Mouse (Mus musculus) spleen, postnatal 4 days (tissue): ENCODE data around the gene Nrarp.

Experiments
- DNase-seq, 2 experiments: peaks; one replicate each; pipeline ENCODE4 v3.0.0; 2022; ENCODE audit warnings: low spot score in 2 of 2

Nrarp gene

DNA sequence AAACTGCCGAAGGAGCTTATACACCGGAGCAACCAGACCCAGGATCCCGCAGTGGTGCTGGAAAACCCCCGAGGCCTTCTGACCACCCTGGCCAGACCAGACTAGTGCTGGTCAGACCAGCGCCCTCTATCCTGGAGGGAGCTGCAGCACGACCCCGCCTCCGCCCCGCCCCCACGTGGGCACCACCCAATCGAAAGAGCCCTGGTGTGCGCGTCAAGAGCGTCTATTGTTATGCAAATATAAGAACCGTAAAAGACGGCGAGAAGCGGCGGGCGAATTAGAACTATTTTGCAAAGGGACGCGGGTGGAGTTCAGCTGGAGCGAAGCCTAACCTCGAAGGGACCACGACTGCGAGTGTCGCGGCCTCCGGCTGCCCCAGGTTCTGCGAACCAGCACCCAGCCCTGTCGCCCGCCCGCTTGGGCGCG, at the start of gene Nrarp:
Nrarp (plus strand) TSS at position 281 of the 426 bp plus-strand sequence.
- DNase-seq = peak; percentile 91 to 95

DNA sequence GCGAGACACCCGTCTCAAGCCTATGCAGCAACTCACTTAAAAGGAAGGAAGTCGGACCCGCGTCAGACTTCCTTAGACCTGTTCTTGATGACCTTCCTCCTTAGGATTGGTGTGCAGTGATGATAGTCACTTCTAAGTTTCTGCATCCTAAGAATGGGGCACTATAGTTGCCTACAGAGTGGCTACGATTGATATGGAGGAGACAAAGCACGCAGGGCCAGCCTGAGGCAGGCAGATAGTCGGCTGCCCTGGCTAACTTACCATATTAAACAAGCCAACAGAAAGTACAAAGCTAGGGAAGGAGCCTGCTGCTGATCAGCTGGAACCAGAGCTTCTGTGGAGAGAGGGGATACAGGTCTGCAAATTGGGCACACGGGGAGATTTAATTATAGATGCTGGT, 49.0 kb upstream of the Nrarp start:
- DNase-seq = no peak

DNA sequence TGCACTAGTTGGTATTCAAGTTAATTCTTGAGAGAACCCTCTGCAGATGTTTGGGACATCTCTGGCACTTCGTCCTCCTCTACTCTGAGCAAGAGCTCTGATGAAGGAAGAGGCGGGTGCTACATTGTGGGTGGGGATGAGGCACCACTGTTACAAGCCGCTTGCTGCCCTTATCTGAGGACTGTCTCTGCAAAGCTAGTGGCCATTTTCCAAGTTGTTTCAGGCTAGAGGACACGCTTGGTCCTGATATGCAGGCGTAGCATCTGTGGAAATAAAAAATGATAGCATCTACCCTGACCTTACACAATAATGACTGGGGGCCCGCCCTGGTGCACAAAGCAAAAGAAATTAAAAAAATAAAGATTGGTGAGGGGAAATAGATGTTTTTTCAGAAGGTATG, 42.7 kb upstream of the Nrarp start:
- DNase-seq = no peak

DNA sequence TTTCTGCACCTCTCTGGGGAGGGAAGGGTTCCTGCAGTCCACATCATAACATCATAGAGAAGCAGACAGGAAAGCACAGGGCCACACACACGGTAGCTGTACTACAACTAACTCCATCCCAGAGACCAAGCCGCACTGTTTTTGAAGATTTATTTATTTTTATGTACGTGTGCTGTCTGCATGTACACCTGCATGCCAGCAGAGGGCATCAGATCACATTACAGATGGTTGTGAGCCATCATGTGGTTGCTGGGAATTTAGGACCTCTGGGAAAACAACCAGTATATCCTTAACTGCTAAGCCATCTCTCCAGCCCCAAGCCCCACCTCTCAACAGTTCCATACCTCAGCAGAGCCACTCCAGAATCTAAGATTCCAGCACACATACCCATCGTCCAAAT, 39.4 kb upstream of the Nrarp start:
- no peak for DNase-seq

DNA sequence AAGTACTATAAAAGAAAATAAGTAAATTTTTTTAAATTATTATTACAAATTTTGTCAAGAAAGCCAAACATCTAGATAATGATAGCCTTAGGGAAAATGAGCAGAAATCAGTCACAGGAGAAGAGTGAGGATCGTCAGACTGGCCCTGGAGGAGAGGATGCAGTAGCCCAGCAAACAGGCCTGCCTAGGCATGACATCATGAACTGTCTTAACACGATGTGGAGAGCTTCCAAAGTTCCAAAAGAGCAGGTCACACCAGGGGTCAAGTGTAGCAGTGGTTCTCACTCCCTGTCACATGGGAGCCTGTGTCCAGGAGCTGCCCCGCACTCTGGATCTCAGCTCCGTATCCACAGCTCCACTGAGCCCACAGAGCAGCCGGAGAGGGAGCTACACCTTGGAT, 38.6 kb upstream of the Nrarp start:
- no peak for DNase-seq

DNA sequence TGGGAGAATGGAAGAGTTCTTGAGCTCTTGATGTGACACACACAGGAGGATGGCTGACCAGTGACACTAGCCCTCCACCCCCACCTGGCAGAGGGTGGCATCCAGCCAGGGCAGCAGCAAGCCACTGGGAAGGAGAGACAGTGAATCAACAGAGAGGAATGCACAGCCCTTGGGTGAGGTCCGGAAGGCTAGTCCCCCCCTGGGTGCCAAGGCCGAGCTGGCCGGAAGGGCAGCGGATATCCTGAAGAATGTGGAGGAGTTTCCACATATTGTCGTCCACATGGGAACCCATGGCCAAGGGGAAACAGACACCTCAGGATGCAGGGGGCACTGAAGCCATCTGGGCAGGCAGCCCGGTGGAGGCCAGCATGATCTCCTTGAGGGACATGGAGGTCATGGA, 35.2 kb upstream of the Nrarp start:
- no peak for DNase-seq

DNA sequence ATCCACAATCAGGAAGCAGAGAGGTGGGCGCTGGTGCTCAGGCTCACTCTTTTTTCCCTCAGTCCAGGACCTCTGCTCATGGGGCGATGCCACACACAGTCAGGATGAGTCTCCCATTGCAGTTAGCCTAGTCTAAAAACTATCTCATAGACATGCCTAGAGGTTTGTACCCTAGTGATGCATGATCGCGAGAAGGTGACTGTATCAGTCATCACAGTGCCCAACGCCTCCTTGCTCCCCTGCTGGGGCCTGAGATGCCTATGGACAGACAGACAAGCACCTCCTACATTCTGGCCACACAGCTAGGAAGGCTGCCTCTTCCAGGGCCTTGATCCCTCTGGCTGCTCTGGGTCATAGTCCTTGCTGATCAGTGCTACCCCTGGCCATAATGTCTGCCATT, 33.2 kb upstream of the Nrarp start:
- DNase-seq = no peak

DNA sequence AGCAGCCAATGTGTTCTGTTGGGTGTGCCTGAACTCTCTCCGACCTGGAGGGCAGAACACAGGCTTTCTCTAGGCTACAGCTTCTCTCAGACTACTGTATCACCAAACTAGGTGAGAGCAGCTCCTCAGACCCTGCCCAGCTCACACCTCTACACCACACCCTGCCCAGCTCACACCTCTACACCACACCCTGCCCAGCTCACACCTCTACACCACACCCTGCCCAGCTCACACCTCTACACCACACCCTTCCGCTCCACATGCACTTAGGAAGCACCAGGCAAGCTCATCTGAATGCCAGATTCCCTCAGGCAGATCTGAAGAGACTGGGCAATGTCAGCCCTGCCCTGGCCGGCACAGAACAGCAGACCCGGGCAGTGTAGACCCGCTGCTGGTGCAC, 32.7 kb upstream of the Nrarp start:
- no peak for DNase-seq

DNA sequence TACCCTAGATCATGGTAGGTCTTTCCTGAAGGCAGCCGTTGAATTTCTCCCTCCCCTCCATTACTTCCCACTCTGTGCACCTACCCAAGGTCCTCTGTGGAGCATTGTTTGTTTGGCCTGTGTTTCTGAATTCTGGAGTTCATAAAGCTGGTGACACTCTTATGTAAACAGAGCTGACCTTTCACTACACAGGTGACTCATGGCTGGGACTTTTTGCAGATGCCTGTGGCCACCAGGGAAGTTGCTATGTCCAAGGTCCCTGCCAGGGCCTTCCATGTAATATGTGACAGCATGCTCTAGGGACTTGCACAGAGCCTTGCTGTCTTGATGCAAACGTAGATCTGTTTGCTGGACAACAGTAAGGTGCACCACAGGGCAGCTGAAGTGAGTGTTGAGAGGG, 30.9 kb upstream of the Nrarp start:
- no peak for DNase-seq

DNA sequence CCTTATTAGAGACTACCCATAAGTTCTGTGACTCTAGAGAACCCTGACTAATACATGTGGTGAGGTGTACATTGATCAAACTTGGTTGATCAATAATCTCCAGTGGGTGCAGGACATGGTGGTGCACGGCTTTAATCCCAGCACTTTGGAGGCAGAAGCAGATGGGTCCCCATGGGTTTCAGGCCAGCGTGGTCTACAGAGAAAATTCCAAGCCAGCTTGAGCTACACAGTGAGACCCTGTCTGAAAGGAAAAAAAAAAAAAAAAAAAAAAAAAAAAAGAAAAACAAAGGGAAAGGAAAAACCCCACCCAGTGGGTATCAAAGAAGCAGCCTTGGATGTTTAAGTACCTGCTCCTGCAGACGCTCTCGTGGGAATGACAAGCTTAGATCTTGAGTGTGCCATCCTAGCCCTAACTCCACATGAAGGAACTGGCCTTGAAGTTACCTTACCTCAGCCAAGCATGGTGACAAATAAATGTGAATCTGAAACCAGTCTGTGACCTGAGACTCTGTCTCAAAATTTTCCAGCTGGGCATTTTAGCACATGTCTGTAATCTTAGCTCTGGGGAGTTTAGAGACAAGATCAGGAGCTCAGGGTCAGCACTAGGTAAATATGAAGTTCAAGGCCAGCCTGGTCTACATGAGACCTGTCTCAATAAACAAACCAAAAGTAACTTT, 29.1 kb upstream of the Nrarp start:
- DNase-seq = no peak

DNA sequence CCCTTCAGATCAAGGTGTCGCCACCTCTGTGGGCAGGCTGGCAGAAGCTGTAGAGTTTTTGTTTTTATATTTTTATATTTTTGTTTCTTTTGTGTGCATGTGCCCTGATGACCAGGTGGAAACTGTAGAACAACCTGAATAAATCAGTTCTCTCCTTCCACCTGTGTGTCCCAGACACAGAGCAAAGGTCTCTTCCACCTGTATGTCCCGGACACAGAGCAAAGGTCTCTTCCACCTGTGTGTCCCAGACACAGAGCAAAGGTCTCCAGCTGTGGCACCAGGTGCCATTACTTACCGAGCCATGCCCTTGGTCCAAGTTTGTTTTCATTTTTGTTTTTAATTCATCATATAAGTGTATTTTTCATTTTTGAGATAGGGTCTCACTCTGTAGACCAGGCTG, 24.4 kb upstream of the Nrarp start:
- no peak for DNase-seq

DNA sequence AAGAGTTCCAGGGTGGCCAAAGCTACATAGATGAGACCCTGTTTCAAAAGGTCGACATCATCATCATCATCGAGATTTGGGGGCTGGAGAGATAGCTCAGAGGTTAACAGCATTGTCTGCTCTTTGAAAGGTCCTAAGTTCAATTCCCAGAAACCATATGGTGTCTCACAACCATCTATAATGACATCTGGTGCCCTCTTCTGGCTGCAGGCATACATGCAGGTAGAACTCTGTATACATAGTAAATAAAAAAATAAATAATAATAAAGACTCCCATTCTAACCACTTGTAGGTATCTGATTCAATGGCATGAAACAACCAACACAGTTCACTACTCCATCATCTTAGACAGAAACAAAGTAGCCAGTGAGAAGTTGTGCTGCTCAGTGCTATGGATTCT, 23.6 kb upstream of the Nrarp start:
- no peak for DNase-seq

DNA sequence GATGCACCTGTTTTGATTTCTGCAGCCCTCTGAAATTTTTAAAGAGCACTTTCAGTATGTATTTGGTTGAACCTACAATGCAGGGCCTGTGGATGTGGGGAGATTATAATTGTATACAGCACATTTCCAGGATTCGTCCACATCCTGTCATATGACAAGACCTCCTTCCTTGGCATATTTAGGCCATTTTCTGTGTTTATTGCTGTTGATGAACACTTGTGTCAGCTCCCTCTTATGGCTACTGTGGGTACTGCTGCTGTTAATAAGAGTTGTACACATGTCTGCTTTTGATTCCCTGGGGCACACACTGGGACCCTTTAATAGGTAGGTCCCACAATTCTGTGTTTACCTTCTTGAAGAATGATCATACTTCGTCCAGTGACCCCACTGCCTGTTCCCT, 22.9 kb upstream of the Nrarp start:
- peak; percentile 57 to 74 for DNase-seq

DNA sequence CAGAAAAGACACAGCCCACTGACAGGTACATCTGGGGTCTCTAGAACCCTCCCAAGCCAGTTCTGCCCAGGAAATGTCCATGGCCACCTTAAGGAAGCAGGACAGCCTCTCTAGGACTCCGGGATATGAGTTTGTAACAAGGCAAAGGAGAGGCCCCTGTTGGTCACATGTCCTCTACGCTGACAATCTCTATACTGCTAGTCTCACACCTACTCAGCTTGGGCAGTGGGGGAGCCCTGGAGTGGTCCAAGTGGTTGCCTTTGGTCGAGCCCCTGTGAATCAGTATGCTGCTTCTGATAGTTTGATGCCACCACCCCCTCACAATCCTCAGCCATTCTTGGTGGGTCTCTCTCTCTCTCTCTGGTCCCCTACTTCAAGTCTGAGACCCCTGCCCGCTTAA, 13.1 kb upstream of the Nrarp start:
- DNase-seq = no peak

DNA sequence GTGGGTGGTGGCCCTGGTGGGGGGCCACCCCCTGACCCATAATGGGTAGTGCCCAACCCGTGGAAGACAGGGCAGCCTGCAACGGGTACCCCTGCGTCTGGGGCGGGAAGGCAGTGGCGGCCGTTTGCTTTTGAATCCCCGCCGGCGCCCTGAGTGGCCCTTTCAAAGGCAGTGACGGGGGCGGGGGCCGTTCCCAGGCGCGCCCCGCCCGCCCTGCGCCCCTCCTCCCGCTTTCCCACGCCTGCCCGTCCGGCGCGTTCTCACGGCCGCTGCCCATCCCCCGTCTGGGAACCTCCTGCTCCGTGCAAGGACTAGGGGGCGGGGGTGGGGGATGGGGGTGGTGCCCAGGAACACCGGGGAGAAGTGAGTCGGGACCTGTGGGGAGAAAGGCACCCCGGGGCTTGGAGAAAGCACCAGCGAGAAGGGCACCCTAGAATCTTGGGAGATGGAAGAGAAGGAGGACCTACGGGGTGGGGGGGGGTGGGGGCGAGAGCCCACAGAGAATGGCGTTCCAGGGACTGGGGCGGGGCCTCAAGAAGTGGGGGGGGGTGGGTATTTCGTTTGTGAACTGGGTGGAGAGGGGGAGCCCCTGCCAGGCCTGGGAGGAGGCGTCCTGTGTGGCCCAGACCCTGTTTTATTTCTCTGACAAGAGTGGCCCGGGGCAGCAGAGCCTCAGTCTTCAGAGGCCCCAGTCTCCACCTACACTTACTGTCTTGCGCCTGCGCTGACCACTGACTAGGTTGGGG, 12.5 kb upstream of the Nrarp start:
- peak; percentile 68 to 80 for DNase-seq

DNA sequence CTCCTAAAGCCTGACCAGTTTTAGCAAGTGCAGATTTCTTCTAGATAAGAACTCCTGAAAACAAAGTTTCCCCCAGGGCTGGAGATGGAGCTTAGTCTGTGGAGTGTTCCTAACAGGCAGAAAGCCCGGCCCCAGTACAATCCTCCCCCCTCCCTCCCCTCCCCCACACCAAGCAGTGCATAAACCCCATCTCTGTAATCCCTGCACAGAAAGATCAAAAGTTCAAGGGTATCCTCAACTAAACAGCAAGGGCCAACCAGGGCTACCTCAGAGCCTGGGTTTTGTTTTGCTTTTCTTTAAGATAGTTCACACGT, 11.9 kb upstream of the Nrarp start:
- DNase-seq = no peak

DNA sequence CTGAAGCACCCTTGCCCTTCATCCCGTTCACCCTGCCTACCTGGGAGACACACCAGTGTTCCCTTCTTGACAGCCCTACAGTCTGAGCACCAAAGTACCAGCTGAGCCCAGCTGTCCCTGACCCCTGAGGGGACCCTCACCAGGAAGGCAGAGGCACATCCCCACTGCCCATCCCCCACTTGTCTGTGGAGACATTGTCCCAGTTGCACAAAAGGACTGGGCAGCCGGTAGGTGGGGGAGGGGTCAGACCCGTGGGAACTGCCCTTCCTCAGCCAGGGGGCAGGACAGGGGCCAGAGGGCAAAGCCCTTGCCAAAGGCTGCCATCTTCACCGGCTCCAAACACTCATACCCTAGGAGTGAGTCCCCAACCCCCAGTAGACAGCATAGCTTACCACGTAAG, 10.8 kb upstream of the Nrarp start:
- DNase-seq = no peak

DNA sequence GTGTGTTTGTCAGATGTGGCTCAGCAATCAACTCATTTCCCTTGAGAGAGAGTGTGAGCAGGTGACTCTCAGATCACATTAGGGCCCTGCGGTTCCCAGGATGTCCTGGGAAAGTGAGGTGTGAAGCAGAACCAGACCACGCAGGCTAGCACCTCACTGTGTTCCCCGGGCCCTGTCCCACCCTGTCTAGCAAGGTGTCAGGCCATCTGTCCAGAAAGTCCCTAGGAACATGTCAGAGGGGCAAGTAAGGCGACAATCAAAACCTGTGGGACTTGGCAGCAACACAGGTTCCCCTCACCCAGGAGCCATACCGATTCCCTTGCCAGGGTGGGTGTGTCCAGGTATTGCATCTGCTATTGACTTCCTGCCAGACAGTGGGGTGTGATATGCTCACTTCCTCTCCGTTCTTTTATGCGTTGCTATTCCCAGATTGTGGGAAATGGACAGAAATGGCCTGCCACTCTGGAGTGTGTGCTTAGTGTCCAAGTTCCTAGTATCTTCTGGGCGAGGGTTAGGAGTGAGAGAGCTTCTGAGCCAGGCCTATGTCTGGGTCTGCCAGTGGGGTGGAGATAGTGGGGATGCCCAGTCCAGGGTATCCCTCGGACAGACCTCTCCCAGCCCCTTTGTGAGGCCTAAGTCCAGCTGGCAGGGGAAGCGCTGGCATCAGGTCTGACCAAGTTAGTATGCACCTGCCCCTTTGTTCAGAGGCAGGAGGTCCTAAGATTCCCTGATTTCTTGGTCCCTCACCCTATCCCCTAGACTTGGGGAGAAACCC, 10.0 kb upstream of the Nrarp start:
- DNase-seq = peak in 1 of 2 experiments; percentile 60

DNA sequence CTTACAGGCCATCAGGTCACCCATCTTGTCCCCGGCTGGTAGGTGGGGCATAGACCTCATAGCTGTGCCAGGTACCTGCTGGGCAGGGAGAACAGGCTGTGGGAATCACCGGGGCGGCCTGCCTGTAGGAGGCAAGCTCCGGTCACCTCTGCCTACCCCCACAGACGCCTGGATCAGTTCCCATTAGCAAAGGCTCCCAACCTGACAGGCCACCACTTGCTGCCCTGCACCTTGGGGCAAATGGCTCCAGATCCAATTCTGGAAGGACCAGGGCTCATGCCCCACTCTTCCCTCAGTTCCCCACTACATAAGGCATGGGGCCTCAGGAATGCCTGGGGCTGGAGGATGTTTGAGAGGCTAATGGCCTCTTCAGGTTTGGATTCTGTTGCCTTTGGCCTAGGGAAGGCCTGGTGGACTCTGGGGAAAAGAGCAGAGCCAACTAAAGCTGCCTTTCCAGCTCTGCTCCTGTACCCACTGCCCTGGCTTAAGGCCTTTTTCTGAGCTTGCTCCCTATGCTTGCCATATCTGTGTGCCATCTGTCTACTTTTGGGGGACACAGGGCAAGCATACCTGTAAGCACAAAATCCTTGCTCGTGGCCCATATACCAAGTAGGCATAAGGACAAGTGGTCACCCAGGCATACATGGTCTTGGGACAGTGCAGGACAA, 9.3 kb upstream of the Nrarp start:
- DNase-seq = peak in 1 of 2 experiments; percentile 61

DNA sequence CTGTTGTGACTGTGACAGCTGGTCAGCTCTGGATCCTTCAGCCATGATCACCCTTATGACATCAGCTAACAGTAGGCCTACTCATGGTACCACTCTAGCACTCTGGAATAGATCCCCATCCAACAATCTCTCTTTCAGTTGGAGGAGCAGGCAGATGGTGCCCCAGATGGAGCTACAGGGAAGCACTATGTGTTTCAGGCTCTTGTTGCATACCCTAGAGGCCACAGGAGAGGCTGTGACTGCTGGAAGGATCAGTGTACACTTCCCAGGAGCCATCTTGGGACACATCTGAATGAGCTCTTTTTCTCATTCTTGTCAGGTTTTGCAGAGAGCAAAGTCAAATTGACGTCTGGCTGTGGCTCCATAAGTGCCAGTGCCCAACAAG, 8.8 kb upstream of the Nrarp start:
- no peak for DNase-seq

DNA sequence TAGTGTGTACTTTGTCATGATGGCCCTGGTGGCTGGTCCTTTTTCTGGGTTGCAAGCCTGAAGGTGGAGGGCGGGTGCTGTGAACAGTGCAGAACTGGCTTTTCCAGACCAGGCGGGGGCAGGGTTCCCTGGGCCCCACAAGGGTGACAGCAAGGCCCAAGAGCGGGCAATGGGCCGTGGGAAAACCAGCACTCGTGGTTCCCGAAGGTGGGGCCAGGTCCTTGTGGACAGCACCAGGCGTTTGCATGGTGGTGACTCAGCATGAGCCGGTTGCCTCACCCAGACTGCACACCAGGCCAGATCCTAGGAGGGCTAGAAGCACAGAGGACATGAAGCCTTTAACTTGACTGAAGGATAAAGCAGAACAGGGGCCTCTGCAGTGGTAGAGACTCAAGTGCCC, 7.9 kb upstream of the Nrarp start:
- DNase-seq = peak in 1 of 2 experiments; percentile 70

DNA sequence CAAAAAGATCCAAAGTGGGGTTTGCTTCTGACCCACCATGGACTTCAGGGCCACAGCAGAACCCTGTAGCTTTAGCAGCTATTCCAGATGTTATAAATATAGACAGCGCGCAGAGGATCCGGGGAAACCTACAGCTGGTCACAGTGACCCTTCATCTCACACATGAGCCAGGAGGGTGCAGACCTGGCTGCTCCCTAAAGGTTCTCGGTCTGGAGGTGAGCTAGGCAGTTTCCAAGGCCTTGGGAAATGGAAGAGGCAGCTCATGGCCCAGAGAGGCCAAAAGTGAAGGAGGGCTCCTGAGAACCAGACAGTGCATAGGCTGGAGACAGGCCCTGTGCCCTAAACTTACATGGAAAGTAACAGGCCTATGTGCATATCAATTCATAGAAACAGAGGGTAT, 6.7 kb upstream of the Nrarp start:
- peak in 1 of 2 experiments; percentile 58 for DNase-seq
